ENCODE assay signal across 21 mouse cellular contexts in the genomic region with DNA sequence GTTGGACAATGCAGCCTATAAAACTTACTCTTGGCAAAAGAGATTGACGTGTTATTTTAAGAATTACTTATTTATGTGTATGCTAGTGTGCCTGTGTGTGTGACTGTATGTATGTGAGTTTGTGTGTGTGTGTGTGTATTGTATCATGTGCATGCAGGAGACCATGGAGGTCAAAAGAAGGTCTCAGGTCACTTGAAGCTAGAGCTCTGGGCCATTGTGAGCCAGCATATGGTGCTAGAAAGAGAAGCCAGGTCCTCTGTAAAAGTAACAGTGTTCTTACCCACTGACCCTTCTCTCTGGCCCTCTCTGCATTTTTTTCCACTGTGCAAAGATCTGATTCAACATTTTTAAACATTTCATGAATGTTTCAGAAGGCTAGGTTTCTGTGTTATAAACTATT. TPM values are rescaled to one million over a fixed set of nuclear protein-coding genes. Genes with fewer than 3 reads are reported as not detected.
"Had no signal": no experiment of that assay in that cellular context is flagged by ENCODE, and none has a peak within 500 bp of the region (broad histone marks: within the 10 kb centered on the region; RNA-seq: fewer than 3 reads in every experiment).

No protein-coding gene starts in this region.

- H3K9ac ChIP-seq: kidney, embryonic 15.5 days; limb, embryonic 12.5 days; limb, embryonic 15.5 days; liver, embryonic 14.5 days; liver, postnatal 0 days; lung, embryonic 15.5 days; midbrain, embryonic 13.5 days; neural tube, embryonic 13.5 days; stomach, embryonic 15.5 days had no signal

- H3K4me2 ChIP-seq: limb, embryonic 12.5 days; limb, embryonic 15.5 days; liver, embryonic 11.5 days; lung, embryonic 15.5 days; midbrain, embryonic 13.5 days; neural tube, embryonic 13.5 days had no signal

- H3K4me1 ChIP-seq: stomach, embryonic 15.5 days had no signal

- H3K27me3 ChIP-seq: kidney, embryonic 15.5 days; limb, embryonic 12.5 days; limb, embryonic 15.5 days; lung, embryonic 15.5 days; megakaryocyte, embryonic 14.5 days; midbrain, embryonic 13.5 days; neural tube, embryonic 13.5 days; stomach, embryonic 15.5 days had no signal

- DNase-seq: kidney, postnatal 10 days; kidney, postnatal 36 days; liver, postnatal 0 days; lung, postnatal 36 days; retina, postnatal 1 day; right cerebral cortex, postnatal 25 days; spleen, adult 18-20 months; thymus, postnatal 25 days had no signal

- ATAC-seq: liver, postnatal 0 days; midbrain, embryonic 13.5 days; midbrain, embryonic 16.5 days had no signal

- H3K4me3 ChIP-seq: kidney, embryonic 15.5 days; limb, embryonic 12.5 days; limb, embryonic 15.5 days; lung, embryonic 15.5 days; megakaryocyte, embryonic 14.5 days; midbrain, embryonic 10.5 days; midbrain, embryonic 13.5 days; neural tube, embryonic 13.5 days; stomach, embryonic 15.5 days had no signal

- H3K9me3 ChIP-seq: kidney, embryonic 15.5 days; limb, embryonic 12.5 days; limb, embryonic 15.5 days; lung, embryonic 15.5 days; midbrain, embryonic 10.5 days; midbrain, embryonic 13.5 days; neural tube, embryonic 13.5 days; stomach, embryonic 15.5 days had no signal

- H3K36me3 ChIP-seq: kidney, embryonic 15.5 days; limb, embryonic 12.5 days; limb, embryonic 15.5 days; lung, embryonic 15.5 days; midbrain, embryonic 10.5 days; midbrain, embryonic 13.5 days; neural tube, embryonic 13.5 days; stomach, embryonic 15.5 days had no signal

- H3K27ac ChIP-seq: limb, embryonic 15.5 days; liver, embryonic 14.5 days; midbrain, embryonic 10.5 days; midbrain, embryonic 13.5 days; neural tube, embryonic 13.5 days had no signal

RNA-seq across cellular contexts. Expression of a gene that starts 25.7 kb away (rescaled TPM):
- polyA plus RNA-seq: myocyte had no signal
